Mouse (Mus musculus) forebrain, embryonic 14.5 days (tissue): ENCODE data around the gene Fam189a2. TPM values are rescaled to one million over a fixed set of nuclear protein-coding genes. Genes with fewer than 3 reads are reported as not detected.

Experiments
- ATAC-seq: fragments of 200-750 bp; cut with Nextera tagmentation; 2 replicates; pipeline ENCODE4 v1.8.0; 2017; ENCODE audit warnings: mild to moderate bottlenecking, moderate library complexity
- DNase-seq: peaks from one replicate; pipeline ENCODE4 v3.0.0-alpha.2; 2015; ENCODE audit warnings: low spot score
- H3K27ac ChIP-seq: fragments of 300-500 bp; sonication (generic); 2 replicates; pipeline ENCODE4 v1.5.1; 2014; ENCODE audit warnings: low read depth, mild to moderate bottlenecking, control low read depth, low read length, moderate library complexity
- H3K27me3 ChIP-seq: fragments of 300-500 bp; sonication (generic); replicated peaks from 2 replicates; pipeline ENCODE4 v1.6.1; 2014; ENCODE audit warnings: low read length, control low read depth, mixed read lengths; ENCODE audit not compliant: control insufficient read depth, insufficient read depth
- H3K36me3 ChIP-seq: fragments of 300-500 bp; sonication (generic); 2 replicates; pipeline ENCODE4 v1.6.1; 2014; ENCODE audit warnings: low read length, control low read depth; ENCODE audit not compliant: control insufficient read depth, insufficient read depth
- H3K4me1 ChIP-seq: fragments of 300-500 bp; sonication (generic); 2 replicates; pipeline ENCODE4 v1.6.1; 2014; ENCODE audit warnings: antibody characterized with exemption, low read length, control low read depth; ENCODE audit not compliant: control insufficient read depth, insufficient read depth
- H3K4me2 ChIP-seq: fragments of 300-500 bp; sonication (generic); 2 replicates; pipeline ENCODE4 v1.6.1; 2014; ENCODE audit warnings: mild to moderate bottlenecking, control low read depth, low read length
- H3K4me3 ChIP-seq: fragments of 300-500 bp; sonication (generic); 2 replicates; pipeline ENCODE4 v1.5.1; 2014; ENCODE audit warnings: low read depth, low read length, control low read depth
- H3K9ac ChIP-seq: fragments of 300-500 bp; sonication (generic); 2 replicates; pipeline ENCODE4 v1.6.1; 2014; ENCODE audit warnings: mild to moderate bottlenecking, low read length, control low read depth, moderate library complexity
- H3K9me3 ChIP-seq: fragments of 300-500 bp; sonication (generic); replicated peaks from 2 replicates; pipeline ENCODE4 v1.6.1; 2016; ENCODE audit warnings: low read length, control low read depth, mixed read lengths; ENCODE audit not compliant: control insufficient read depth
- WGBS: fragments of 180-500 bp; shearing (Covaris S2); extraction: QIAGEN DNeasy Blood & Tissue Kit; methylation state at CpG from one replicate; pipeline ENCODE4 v1.1.7; 2014; 5-methylcytosine and 5-hydroxymethylcytosine counted together
- polyA plus RNA-seq: library from polyadenylated mRNA; unstranded; fragments of >200 nt; fragmentation: Nextera tagmentation; extraction: Ambion mirVana; gene quantifications from 2 replicates; pipeline ENCODE4 v1.2.1, GENCODE M21; 2014

The Fam189a2 gene
- polyA plus RNA-seq, 1 experiment from 2014 or later, result 0.80 TPM

- no peak for DNase-seq
- Histone ChIP-seq H3K9me3 (no peaks in the 10 kb centered on the region), H3K9ac (no peak overlapping the region), H3K4me2 (no peak overlapping the region), H3K27ac (no peak overlapping the region), H3K36me3 (peaks cover 7% of the 10 kb centered on the region; the same call in 1 of the 2 replicates), H3K4me3 (no peak overlapping the region), H3K27me3 (no peaks in the 10 kb centered on the region), H3K4me1 (peaks cover 3% of the 10 kb centered on the region; the same call in 1 of the 2 replicates)
- no peak for ATAC-seq
- 88% methylated on average over 6 of the region's 6 CpGs for WGBS
These were observed 84.7 kb downstream of the Fam189a2 start for GRCm38 (mm10) chr19:23946026-23946685.

GRCm38 (mm10) chr19:23942886-23943285 lies 87.9 kb downstream of the Fam189a2 start:
- no peak for DNase-seq
- WGBS, result 90% methylated on average over 7 of the region's 7 CpGs
- H3K36me3 ChIP-seq, result peaks cover 14% of the 10 kb centered on the region; the same call in 1 of the 2 replicates

GRCm38 (mm10) chr19:23941422-23941949 lies 89.3 kb downstream of the Fam189a2 start:
- peak; percentile 47 for DNase-seq

More at GRCm38 (mm10) chr19:23942886-23943285, 87.9 kb downstream of the Fam189a2 start:
- Histone ChIP-seq H3K27ac (no peak overlapping the region), H3K4me2 (no peak overlapping the region), H3K27me3 (no peaks in the 10 kb centered on the region), H3K4me1 (no peaks in the 10 kb centered on the region), H3K9me3 (no peaks in the 10 kb centered on the region), H3K4me3 (no peak overlapping the region), H3K9ac (no peak overlapping the region)
- no peak for ATAC-seq

GRCm38 (mm10) chr19:23930826-23931225 lies 100.0 kb downstream of the Fam189a2 start:
- no peak for ATAC-seq
- WGBS, result 95% methylated on average over 5 of the region's 5 CpGs
- H3K4me1 ChIP-seq, result no peaks in the 10 kb centered on the region

More at GRCm38 (mm10) chr19:23941422-23941949, 89.3 kb downstream of the Fam189a2 start:
- Histone ChIP-seq H3K27ac (no peak overlapping the region), H3K27me3 (no peaks in the 10 kb centered on the region), H3K36me3 (peaks cover 23% of the 10 kb centered on the region; the same call in 1 of the 2 replicates), H3K4me2 (no peak overlapping the region), H3K4me1 (no peaks in the 10 kb centered on the region), H3K9ac (no peak overlapping the region), H3K4me3 (no peak overlapping the region), H3K9me3 (no peaks in the 10 kb centered on the region)
- ATAC-seq, result peak; percentile 60
- WGBS, result 28% methylated on average over 12 of the region's 12 CpGs

GRCm38 (mm10) chr19:23925541-23925940 lies 105.3 kb downstream of the Fam189a2 start:
- H3K9ac ChIP-seq, result no peak overlapping the region
- no peaks in the 10 kb centered on the region for H3K4me1 ChIP-seq
- no peaks in the 10 kb centered on the region for H3K9me3 ChIP-seq
- no peak for DNase-seq
- no peaks in the 10 kb centered on the region for H3K27me3 ChIP-seq
- H3K27ac ChIP-seq, result no peak overlapping the region
- 96% methylated on average over 5 of the region's 5 CpGs for WGBS
- H3K4me3 ChIP-seq, result no peak overlapping the region
- 0 out of 2 replicates have a peak, but pooled peaks cover 2% of the 10 kb centered on the region for H3K36me3 ChIP-seq
- no peak overlapping the region for H3K4me2 ChIP-seq
- ATAC-seq, result no peak

More at GRCm38 (mm10) chr19:23930826-23931225, 100.0 kb downstream of the Fam189a2 start:
- no peak overlapping the region for H3K4me2 ChIP-seq
- no peaks in the 10 kb centered on the region for H3K27me3 ChIP-seq
- DNase-seq, result no peak
- no peak overlapping the region for H3K4me3 ChIP-seq
- no peak overlapping the region for H3K9ac ChIP-seq
- H3K9me3 ChIP-seq, result no peaks in the 10 kb centered on the region; the same call in 1 of the 2 replicates
- H3K27ac ChIP-seq, result no peak overlapping the region
- peaks cover 13% of the 10 kb centered on the region for H3K36me3 ChIP-seq

- no peak for ATAC-seq
- Histone ChIP-seq H3K4me1 (no peaks in the 10 kb centered on the region; the same call in 1 of the 2 replicates), H3K36me3 (0 out of 2 replicates have a peak, but pooled peaks cover 2% of the 10 kb centered on the region), H3K27ac (no peak overlapping the region), H3K4me3 (no peak overlapping the region), H3K9ac (no peak overlapping the region), H3K9me3 (no peaks in the 10 kb centered on the region), H3K4me2 (no peak overlapping the region), H3K27me3 (no peaks in the 10 kb centered on the region)
- 89% methylated on average over 9 of the region's 9 CpGs for WGBS
- DNase-seq, result no peak
These were observed 106.0 kb downstream of the Fam189a2 start for GRCm38 (mm10) chr19:23924791-23925190.

- Histone ChIP-seq H3K9me3 (no peaks in the 10 kb centered on the region), H3K27ac (no peak overlapping the region), H3K9ac (no peak overlapping the region), H3K4me3 (no peak overlapping the region), H3K4me2 (no peak overlapping the region), H3K4me1 (peaks cover 7% of the 10 kb centered on the region), H3K36me3 (0 out of 2 replicates have a peak, but pooled peaks cover 2% of the 10 kb centered on the region), H3K27me3 (no peaks in the 10 kb centered on the region)
- peak; percentile 35 for DNase-seq
- ATAC-seq, result no peak
- WGBS, result 73% methylated on average over 6 of the region's 6 CpGs
These were observed 106.8 kb downstream of the Fam189a2 start for GRCm38 (mm10) chr19:23924057-23924456.
